7 mouse cellular contexts compared by ENCODE assay signal in genomic region chr2:166021073-166021610, GRCm38 (mm10). TPM values are rescaled to one million over a fixed set of nuclear protein-coding genes. Genes with fewer than 3 reads are reported as not detected.
A peak's percentile ranks its signal among the peaks of the same experiment; 100 is the strongest.
DNase-seq lines count a peak whose midpoint lies in the region; ATAC-seq lines count a peak whose summit lies in the region.

No protein-coding gene starts in this region.

- peak overlapping the region; percentile 88 for H3K27ac ChIP-seq in neural tube, embryonic 13.5 days (replicated peaks)

- H3K9me3 ChIP-seq in neural tube, embryonic 13.5 days = no peaks in the 10 kb centered on the region

- DNase-seq in 416B (ENCODE audit: low read depth) (peak; percentile 64), MN1 (ENCODE audit: low spot score) (peak; percentile 43)
- DNase-seq in heart, adult 8-10 months (ENCODE audit: low spot score) = peak; percentile 64
- DNase-seq in kidney, postnatal 36 days = peak; percentile 46 to 60
- DNase-seq in testis, postnatal 14 days (ENCODE audit: low spot score) = no peak
- DNase-seq in left cerebral cortex, postnatal 10 days (ENCODE audit: extremely low spot score in 1 of 2, low spot score in 2 of 2) = no peak

- intact Hi-C loops in left cerebral cortex, postnatal 10 days (cut with DNase I) = no loop called here

- no peak overlapping the region for H3K4me3 ChIP-seq in neural tube, embryonic 13.5 days

- ATAC-seq in neural tube, embryonic 13.5 days (ENCODE audit: low read depth) = peak; percentile 68

- H3K27me3 ChIP-seq in neural tube, embryonic 13.5 days = no peaks in the 10 kb centered on the region

- peaks cover 30% of the 10 kb centered on the region for H3K4me1 ChIP-seq in neural tube, embryonic 13.5 days (replicated peaks)

- WGBS in neural tube, embryonic 13.5 days = 5% methylated on average over 4 of the region's 4 CpGs

- no peaks in the 10 kb centered on the region for H3K36me3 ChIP-seq in neural tube, embryonic 13.5 days

- H3K9ac ChIP-seq in neural tube, embryonic 13.5 days = 0 out of 2 replicates have a peak overlapping the region, but pooled peaks have one; percentile 38

- peak overlapping the region; percentile 11 for H3K4me2 ChIP-seq in neural tube, embryonic 13.5 days

RNA-seq across cellular contexts. Expression of gene Ncoa3, which starts 28.7 kb away (rescaled TPM):
- 10 to 100 TPM; 24.3 to 30.2 (median 28.7) TPM for total RNA-seq in heart, adult 8-10 months (2022)
- polyA plus RNA-seq in neural tube, embryonic 13.5 days (2015; fragmentation: Nextera tagmentation; extraction: Ambion mirVana) = 12.6 and 14.9 TPM in 2 replicates
- 10 to 100 TPM; 31.7 to 34.3 TPM for total RNA-seq in left cerebral cortex, postnatal 10 days (2021)

Comparison
In these comparisons a context has a peak if more than half of its experiments do, and no peak if none do; other contexts are left out.
1. DNase-seq: peak in 416B (single experiment), MN1 (single experiment), heart, adult 8-10 months (single experiment) and kidney, postnatal 36 days (2 of 2); none in testis, postnatal 14 days (single experiment) and left cerebral cortex, postnatal 10 days (0 of 2).